ENCODE assay signal across 18 mouse cellular contexts in the genomic region with DNA sequence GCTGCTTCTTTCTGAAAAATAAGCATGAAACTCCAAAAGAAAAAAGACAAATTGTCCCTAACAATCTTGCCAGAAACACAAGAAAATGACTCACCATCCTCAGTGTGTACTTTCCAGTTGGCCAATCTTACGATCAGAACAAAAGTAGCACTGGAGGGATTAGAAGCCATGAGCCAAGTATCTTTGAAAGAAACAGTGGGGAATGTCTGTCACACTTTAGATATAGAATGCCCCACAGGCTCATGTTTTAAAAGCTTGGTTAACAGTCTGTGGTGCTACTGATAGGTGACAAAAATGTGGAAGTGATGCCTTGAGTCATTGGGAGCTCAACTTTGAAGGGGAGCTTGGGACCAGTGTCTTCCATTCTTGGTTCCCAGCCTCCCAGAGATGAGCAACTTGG.
DNase-seq lines count a peak whose midpoint lies in the region; ATAC-seq lines count a peak whose summit lies in the region.
"Had no signal": no experiment of that assay in that cellular context is flagged by ENCODE, and none has a peak within 500 bp of the region (broad histone marks: within the 10 kb centered on the region; RNA-seq: fewer than 3 reads in every experiment).

No protein-coding gene starts in this region.

- ATAC-seq in frontal cortex, adult (ENCODE audit: low TSS enrichment), result peak; percentile 66
- ATAC-seq: forebrain, embryonic 16.5 days; hindbrain, embryonic 16.5 days; inflammation-experienced regulatory T-cells, adult 6 months; intestine, postnatal 0 days had no signal

- DNase-seq in frontal cortex, postnatal 14 days (ENCODE audit: low spot score in 2 of 2), result no peak
- peak; percentile 56 for DNase-seq in MEL-GATA-1-ER (ENCODE audit: extremely low read depth, low read depth)
- DNase-seq in adipocyte (ENCODE audit: low spot score), result peak; percentile 17
- no peak for DNase-seq in embryo, embryonic 10 days (ENCODE audit: low spot score)
- no peak for DNase-seq in kidney, postnatal 36 days
- no peak for DNase-seq in kidney, adult 18-20 months
- DNase-seq: adrenal gland, postnatal 10 days; cerebellum, adult 18-20 months; cerebellum, postnatal 10 days; gastrocnemius, adult 2 months; gastrocnemius, postnatal 25 days; heart, postnatal 4 days; kidney, adult 9 months had no signal

Comparison
In these comparisons a context has a peak if more than half of its experiments do, and no peak if none do; other contexts are left out.
1. DNase-seq: peak in MEL-GATA-1-ER (single experiment) and adipocyte (single experiment); none in frontal cortex, postnatal 14 days (0 of 2), embryo, embryonic 10 days (single experiment), kidney, postnatal 36 days (0 of 2) and kidney, adult 18-20 months (single experiment).